Mouse (Mus musculus) CH12.LX (cell line): ENCODE results near the gene Lce6a. TPM values are rescaled to one million over a fixed set of nuclear protein-coding genes. Genes with fewer than 3 reads are reported as not detected.

Experiments used
- DNase-seq: peaks from one replicate; pipeline ENCODE4 v3.0.0-alpha.2; 2013; ENCODE audit errors: extremely low read depth
- H3K27ac ChIP-seq: 2 replicates; pipeline ENCODE4 v1.5.1; 2012; ENCODE audit warnings: low read depth, mild to moderate bottlenecking, control low read depth, moderate library complexity; ENCODE audit not compliant: insufficient read depth
- H3K27me3 ChIP-seq: replicated peaks from 2 replicates; pipeline ENCODE3; 2012; ENCODE audit warnings: inconsistent platforms
- H3K36me3 ChIP-seq, 2 experiments: replicated peaks in 1 of 2; 2 replicates each; pipeline versions ENCODE3 to v1.6.1; 2012; ENCODE audit warnings: inconsistent platforms in 1 of 2, low read length in 1 of 2, mild to moderate bottlenecking in 1 of 2, mixed read lengths in 1 of 2, moderate library complexity in 1 of 2; ENCODE audit not compliant: control insufficient read depth in 1 of 2, insufficient read depth in 1 of 2
- H3K4me1 ChIP-seq, 2 experiments: 2 replicates each; pipeline ENCODE4 v1.6.1; 2012; ENCODE audit warnings: inconsistent platforms in 1 of 2, moderate library complexity in 1 of 2; ENCODE audit not compliant: insufficient read depth in 2 of 2, control insufficient read depth in 1 of 2
- H3K4me2 ChIP-seq: 2 replicates; pipeline ENCODE4 v1.6.1; 2012; ENCODE audit warnings: low read depth, mild to moderate bottlenecking, control low read depth; ENCODE audit not compliant: poor library complexity, insufficient read depth, severe bottlenecking
- H3K4me3 ChIP-seq, 3 experiments: fragments of 150-350 bp in 1 of 3; sonication (generic) in 1 of 3; replicated peaks in 1 of 3; 2 replicates each; pipeline versions ENCODE3 to v1.5.1; 2011 to 2012; ENCODE audit warnings: low read depth in 2 of 3, low read length in 2 of 3, mild to moderate bottlenecking in 2 of 3, moderate library complexity in 2 of 3, control low read depth in 1 of 3, improper control_type of control experiment in 1 of 3, inconsistent platforms in 1 of 3, mixed read lengths in 1 of 3; ENCODE audit not compliant: poor library complexity in 1 of 3
- H3K79me2 ChIP-seq: replicated peaks from 2 replicates; pipeline ENCODE4 v1.6.1; 2012; ENCODE audit warnings: mild to moderate bottlenecking, moderate library complexity; ENCODE audit not compliant: control insufficient read depth, poor library complexity, insufficient read depth, severe bottlenecking; ENCODE audit errors: extremely low read depth
- H3K9ac ChIP-seq: 2 replicates; pipeline ENCODE4 v1.6.1; 2012; ENCODE audit warnings: low read depth, mild to moderate bottlenecking, control low read depth, moderate library complexity; ENCODE audit not compliant: insufficient read depth
- H3K9me3 ChIP-seq: replicated peaks from 2 replicates; pipeline ENCODE3; 2012; ENCODE audit warnings: low read length, inconsistent platforms, mixed read lengths
- E2F4 ChIP-seq: IDR thresholded peaks from 2 replicates; pipeline ENCODE4 v1.6.1; 2011; ENCODE audit warnings: low read depth, low read length, improper control_type of control experiment; ENCODE audit not compliant: insufficient replicate concordance
- ETS1 ChIP-seq: conservative IDR thresholded peaks from 2 replicates; pipeline ENCODE4 v1.6.1; 2012; ENCODE audit warnings: low read depth, mild to moderate bottlenecking, inconsistent platforms, low read length, improper control_type of control experiment, moderate library complexity
- JUN ChIP-seq: IDR thresholded peaks from 2 replicates; pipeline ENCODE4 v1.6.1; 2011; ENCODE audit warnings: low read depth, mild to moderate bottlenecking, low read length, improper control_type of control experiment, moderate library complexity; ENCODE audit not compliant: insufficient read depth
- JUND ChIP-seq: conservative IDR thresholded peaks from 2 replicates; pipeline ENCODE4 v1.6.1; 2011; ENCODE audit warnings: low read depth, low read length, improper control_type of control experiment
- MAX ChIP-seq: IDR thresholded peaks from 2 replicates; pipeline ENCODE4 v1.6.1; 2011; ENCODE audit warnings: low read length, improper control_type of control experiment
- MXI1 ChIP-seq: IDR thresholded peaks from 2 replicates; pipeline ENCODE4 v1.6.1; 2011; ENCODE audit warnings: mild to moderate bottlenecking, low read depth, low read length, improper control_type of control experiment
- NRF1 ChIP-seq: IDR thresholded peaks from 2 replicates; pipeline ENCODE4 v1.6.1; 2014; ENCODE audit warnings: low read depth, mild to moderate bottlenecking, inconsistent platforms, low read length, improper control_type of control experiment, moderate library complexity
- UBTF ChIP-seq: IDR thresholded peaks from 2 replicates; pipeline ENCODE4 v1.6.1; 2012; ENCODE audit warnings: low read depth, mild to moderate bottlenecking, inconsistent platforms, low read length, improper control_type of control experiment, moderate library complexity
- ZKSCAN1 ChIP-seq: IDR thresholded peaks from 2 replicates; pipeline ENCODE4 v1.6.1; 2012; ENCODE audit warnings: low read depth, inconsistent platforms, low read length, improper control_type of control experiment, borderline replicate concordance
- dilution Hi-C: fragments of 300-500 bp; cut with MboI; formaldehyde crosslinking; loops from 2 replicates; pipeline ENCODE4 v1.14.3; 2020; ENCODE audit warnings: low sequenced_read_pairs; ENCODE audit not compliant: extremely low pct_unique_long_range_greater_than_20kb, extremely low pct_ligation_motif_present
- in situ Hi-C: fragments of 300-500 bp; cut with MboI; formaldehyde crosslinking; loops from 3 replicates; pipeline ENCODE4 v1.14.3; 2019; ENCODE audit warnings: low sequenced_read_pairs, low pct_ligation_motif_present, low pct_unique_long_range_greater_than_20kb, mixed read lengths
- polyA plus RNA-seq: library from polyadenylated mRNA; unstranded; fragments of >175 nt; gene quantifications from 2 replicates; pipeline ENCODE4 v1.2.1, GENCODE M21; 2012; ENCODE audit warnings: low read depth; ENCODE audit not compliant: insufficient read length
- total RNA-seq, 2 experiments: library from RNA; depleted of rRNA; stranded (reverse); fragments of 300-350 nt in 1 of 2; fragments of >200 nt in 1 of 2; gene quantifications; 2 replicates each; pipeline ENCODE4 v1.2.3; 2012 to 2014

Lce6a gene
- total and polyA plus RNA-seq, 3 experiments = not detected

DNA sequence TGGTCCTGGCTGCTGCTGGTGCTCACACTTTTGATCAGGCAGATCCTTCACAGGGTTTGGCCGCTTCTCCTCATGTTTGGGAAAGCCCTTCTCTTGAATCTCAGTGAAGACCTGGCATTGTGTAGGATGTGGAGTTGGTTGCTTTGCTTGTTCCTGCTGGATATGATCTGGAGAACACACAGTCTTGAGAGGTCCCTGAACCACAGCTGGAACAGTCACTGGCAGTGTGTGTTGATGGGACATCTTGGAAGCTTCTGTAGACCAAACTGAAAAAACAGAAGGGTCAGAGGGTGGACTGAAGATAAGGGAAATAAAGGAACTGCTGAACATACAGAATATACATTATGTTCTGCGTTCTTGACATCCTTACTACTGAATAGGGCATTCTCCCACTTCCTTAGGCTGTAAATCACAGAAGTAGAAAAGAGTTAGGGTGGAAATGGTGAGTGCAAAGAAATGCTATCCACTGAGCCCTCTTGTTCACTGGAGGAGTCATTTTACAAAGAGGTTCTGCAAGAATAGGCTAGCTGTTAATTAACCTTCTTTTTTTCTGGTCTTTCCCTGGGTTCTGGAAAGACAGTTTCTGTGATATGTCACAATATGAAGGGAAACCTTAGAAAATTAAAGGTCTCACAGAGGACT is 48.8 kb downstream of the Lce6a start:
- dilution Hi-C loops (no loop called here), in situ Hi-C loops (no loop called here)
- Histone ChIP-seq H3K9me3 (no peaks in the 10 kb centered on the region), H3K4me2 (no peak overlapping the region), H3K27ac (no peak overlapping the region), H3K36me3 (no peaks in the 10 kb centered on the region), H3K4me3 (no peak overlapping the region), H3K9ac (no peak overlapping the region), H3K79me2 (no peaks in the 10 kb centered on the region), H3K27me3 (no peaks in the 10 kb centered on the region), H3K4me1 (peaks cover 0 to 10% of the 10 kb centered on the region in 2 experiments; a peak in 2 of 4 replicates)
- DNase-seq = no peak
- TF ChIP-seq UBTF (no peak), JUN (no peak), MAX (no peak), E2F4 (no peak), ETS1 (no peak), ZKSCAN1 (no peak), MXI1 (no peak), NRF1 (no peak), JUND (no peak)

Other genes with a start within 250 kb of the Lce6a start
Only the 20 nearest of the 29 such genes appear.
- gene Sprr1b, start 182.9 kb downstream of the Lce6a start, total RNA-seq (2012; rRNA removed) = not detected in 2 replicates
- not detected in 2 replicates for gene Sprr1b, start 182.9 kb downstream of the Lce6a start, total RNA-seq (2014; rRNA removed)
- not detected in 2 replicates for gene Sprr1b, start 182.9 kb downstream of the Lce6a start, polyA plus RNA-seq
- gene Sprr3, start 162.9 kb downstream of the Lce6a start, total RNA-seq (2012; rRNA removed) = not detected in 2 replicates
- gene Sprr3, start 162.9 kb downstream of the Lce6a start, total RNA-seq (2014; rRNA removed) = not detected in 2 replicates
- not detected in 2 replicates for gene Sprr3, start 162.9 kb downstream of the Lce6a start, polyA plus RNA-seq
- not detected in 2 replicates for gene Sprr1a, start 135.8 kb downstream of the Lce6a start, total RNA-seq (2012; rRNA removed)
- gene Sprr1a, start 135.8 kb downstream of the Lce6a start, total RNA-seq (2014; rRNA removed) = not detected in 2 replicates
- not detected in 2 replicates for gene Sprr1a, start 135.8 kb downstream of the Lce6a start, polyA plus RNA-seq
- gene Sprr4, start 121.2 kb downstream of the Lce6a start, total RNA-seq (2012; rRNA removed) = not detected in 2 replicates
- gene Sprr4, start 121.2 kb downstream of the Lce6a start, total RNA-seq (2014; rRNA removed) = not detected in 2 replicates
- not detected in 2 replicates for gene Sprr4, start 121.2 kb downstream of the Lce6a start, polyA plus RNA-seq
- not detected in 2 replicates for gene 2310046K23Rik, start 87.1 kb downstream of the Lce6a start, total RNA-seq (2012; rRNA removed)
- gene 2310046K23Rik, start 87.1 kb downstream of the Lce6a start, total RNA-seq (2014; rRNA removed) = not detected in 2 replicates
- gene 2310046K23Rik, start 87.1 kb downstream of the Lce6a start, polyA plus RNA-seq = not detected in 2 replicates
- 0.04 TPM in 1 of 2 replicates, not detected in the other for gene Ivl, start 47.9 kb downstream of the Lce6a start, total RNA-seq (2012; rRNA removed)
- gene Ivl, start 47.9 kb downstream of the Lce6a start, total RNA-seq (2014; rRNA removed) = 0.30 and 0.31 TPM in 2 replicates
- 0.38 and 0.44 TPM in 2 replicates for gene Ivl, start 47.9 kb downstream of the Lce6a start, polyA plus RNA-seq
- gene Smcp, start 32.7 kb downstream of the Lce6a start, total RNA-seq (2012; rRNA removed) = not detected in 2 replicates
- not detected in 2 replicates for gene Smcp, start 32.7 kb downstream of the Lce6a start, total RNA-seq (2014; rRNA removed)
- not detected in 2 replicates for gene Smcp, start 32.7 kb downstream of the Lce6a start, polyA plus RNA-seq
- not detected in 2 replicates for gene 2210017I01Rik, start 14.2 kb downstream of the Lce6a start, total RNA-seq (2012; rRNA removed)
- gene 2210017I01Rik, start 14.2 kb downstream of the Lce6a start, total RNA-seq (2014; rRNA removed) = not detected in 2 replicates
- gene 2210017I01Rik, start 14.2 kb downstream of the Lce6a start, polyA plus RNA-seq = not detected in 2 replicates
- gene Lce1a1, start 26.6 kb upstream of the Lce6a start, total RNA-seq (2012; rRNA removed) = not detected in 2 replicates
- not detected in 2 replicates for gene Lce1a1, start 26.6 kb upstream of the Lce6a start, total RNA-seq (2014; rRNA removed)
- gene Lce1a1, start 26.6 kb upstream of the Lce6a start, polyA plus RNA-seq = not detected in 2 replicates
- gene Lce1b, start 35.3 kb upstream of the Lce6a start, total RNA-seq (2012; rRNA removed) = not detected in 2 replicates
- not detected in 2 replicates for gene Lce1b, start 35.3 kb upstream of the Lce6a start, total RNA-seq (2014; rRNA removed)
- gene Lce1b, start 35.3 kb upstream of the Lce6a start, polyA plus RNA-seq = not detected in 2 replicates
- gene Lce1a2, start 48.7 kb upstream of the Lce6a start, total RNA-seq (2012; rRNA removed) = not detected in 2 replicates
- gene Lce1a2, start 48.7 kb upstream of the Lce6a start, total RNA-seq (2014; rRNA removed) = not detected in 2 replicates
- gene Lce1a2, start 48.7 kb upstream of the Lce6a start, polyA plus RNA-seq = not detected in 2 replicates
- gene Lce1c, start 57.6 kb upstream of the Lce6a start, total RNA-seq (2012; rRNA removed) = not detected in 2 replicates
- gene Lce1c, start 57.6 kb upstream of the Lce6a start, total RNA-seq (2014; rRNA removed) = not detected in 2 replicates
- not detected in 2 replicates for gene Lce1c, start 57.6 kb upstream of the Lce6a start, polyA plus RNA-seq
- not detected in 2 replicates for gene Lce1d, start 65.5 kb upstream of the Lce6a start, total RNA-seq (2012; rRNA removed)
- gene Lce1d, start 65.5 kb upstream of the Lce6a start, total RNA-seq (2014; rRNA removed) = not detected in 2 replicates
- not detected in 2 replicates for gene Lce1d, start 65.5 kb upstream of the Lce6a start, polyA plus RNA-seq
- not detected in 2 replicates for gene Lce1e, start 87.4 kb upstream of the Lce6a start, total RNA-seq (2012; rRNA removed)
- gene Lce1e, start 87.4 kb upstream of the Lce6a start, total RNA-seq (2014; rRNA removed) = not detected in 2 replicates
- not detected in 2 replicates for gene Lce1e, start 87.4 kb upstream of the Lce6a start, polyA plus RNA-seq
- gene Lce1f, start 98.7 kb upstream of the Lce6a start, total RNA-seq (2012; rRNA removed) = not detected in 2 replicates
- not detected in 2 replicates for gene Lce1f, start 98.7 kb upstream of the Lce6a start, total RNA-seq (2014; rRNA removed)
- gene Lce1f, start 98.7 kb upstream of the Lce6a start, polyA plus RNA-seq = not detected in 2 replicates
- not detected in 2 replicates for gene Gm38119, start 117.4 kb upstream of the Lce6a start, total RNA-seq (2012; rRNA removed)
- gene Gm38119, start 117.4 kb upstream of the Lce6a start, total RNA-seq (2014; rRNA removed) = not detected in 2 replicates
- gene Gm38119, start 117.4 kb upstream of the Lce6a start, polyA plus RNA-seq = not detected in 2 replicates
- gene Lce1g, start 130.7 kb upstream of the Lce6a start, total RNA-seq (2012; rRNA removed) = not detected in 2 replicates
- gene Lce1g, start 130.7 kb upstream of the Lce6a start, total RNA-seq (2014; rRNA removed) = not detected in 2 replicates
- gene Lce1g, start 130.7 kb upstream of the Lce6a start, polyA plus RNA-seq = not detected in 2 replicates
- gene Lce1h, start 143.4 kb upstream of the Lce6a start, total RNA-seq (2012; rRNA removed) = not detected in 2 replicates
- gene Lce1h, start 143.4 kb upstream of the Lce6a start, total RNA-seq (2014; rRNA removed) = not detected in 2 replicates
- not detected in 2 replicates for gene Lce1h, start 143.4 kb upstream of the Lce6a start, polyA plus RNA-seq
- gene Lce1i, start 157.2 kb upstream of the Lce6a start, total RNA-seq (2012; rRNA removed) = not detected in 2 replicates
- not detected in 2 replicates for gene Lce1i, start 157.2 kb upstream of the Lce6a start, total RNA-seq (2014; rRNA removed)
- gene Lce1i, start 157.2 kb upstream of the Lce6a start, polyA plus RNA-seq = not detected in 2 replicates
- not detected in 2 replicates for gene Lce1j, start 168.9 kb upstream of the Lce6a start, total RNA-seq (2012; rRNA removed)
- gene Lce1j, start 168.9 kb upstream of the Lce6a start, total RNA-seq (2014; rRNA removed) = not detected in 2 replicates
- gene Lce1j, start 168.9 kb upstream of the Lce6a start, polyA plus RNA-seq = not detected in 2 replicates